Mouse (Mus musculus) hindbrain, embryonic 11.5 days (tissue): Measurements from ENCODE around the gene Lix1l. TPM values are rescaled to one million over a fixed set of nuclear protein-coding genes. Genes with fewer than 3 reads are reported as not detected.

Source experiments
- ATAC-seq: fragments of 200-750 bp; cut with Nextera tagmentation; 2 replicates; pipeline ENCODE4 v1.8.0; 2017; ENCODE audit warnings: mild to moderate bottlenecking, moderate TSS enrichment, moderate library complexity; ENCODE audit not compliant: low FRiP score
- DNase-seq: peaks from one replicate; pipeline ENCODE4 v3.0.0-alpha.2; 2015; ENCODE audit warnings: low spot score
- H3K27ac ChIP-seq: fragments of 300-500 bp; sonication (generic); 2 replicates; pipeline ENCODE4 v1.5.1; 2014; ENCODE audit warnings: mild to moderate bottlenecking, low read depth, low read length
- H3K27me3 ChIP-seq: fragments of 300-500 bp; sonication (generic); 2 replicates; pipeline ENCODE4 v1.6.1; 2014; ENCODE audit warnings: mild to moderate bottlenecking, low read length, moderate library complexity, mixed read lengths; ENCODE audit not compliant: control insufficient read depth, insufficient read depth
- H3K36me3 ChIP-seq: fragments of 300-500 bp; sonication (generic); 2 replicates; pipeline ENCODE4 v1.6.1; 2014; ENCODE audit warnings: mild to moderate bottlenecking, low read length, moderate library complexity, mixed read lengths; ENCODE audit not compliant: control insufficient read depth, insufficient read depth
- H3K4me1 ChIP-seq: fragments of 300-500 bp; sonication (generic); replicated peaks from 2 replicates; pipeline ENCODE4 v1.6.1; 2014; ENCODE audit warnings: low read length, mixed read lengths; ENCODE audit not compliant: control insufficient read depth, insufficient read depth
- H3K4me2 ChIP-seq: fragments of 300-500 bp; sonication (generic); replicated peaks from 2 replicates; pipeline ENCODE4 v1.6.1; 2014; ENCODE audit warnings: mild to moderate bottlenecking, low read depth, low read length
- H3K4me3 ChIP-seq: fragments of 300-500 bp; sonication (generic); 2 replicates; pipeline ENCODE4 v1.5.1; 2014; ENCODE audit warnings: low read depth, low read length
- H3K9ac ChIP-seq: fragments of 300-500 bp; sonication (generic); 2 replicates; pipeline ENCODE4 v1.6.1; 2014; ENCODE audit warnings: low read depth, low read length
- H3K9me3 ChIP-seq: fragments of 300-500 bp; sonication (generic); 2 replicates; pipeline ENCODE4 v1.6.1; 2016; ENCODE audit warnings: low read length; ENCODE audit not compliant: control insufficient read depth
- WGBS: fragments of 180-500 bp; shearing (Covaris S2); extraction: QIAGEN DNeasy Blood & Tissue Kit; methylation state at CpG from one replicate; pipeline ENCODE4 v1.1.7; 2014; 5-methylcytosine and 5-hydroxymethylcytosine counted together
- polyA plus RNA-seq: library from polyadenylated mRNA; unstranded; fragments of >200 nt; fragmentation: Nextera tagmentation; extraction: Ambion mirVana; gene quantifications from 2 replicates; pipeline ENCODE4 v1.2.1, GENCODE M21; 2014

Lix1l gene
- polyA plus RNA-seq, 1 experiment from 2014 or later, result 7.1 TPM

- 93% methylated on average over 4 of the region's 4 CpGs for WGBS
- Histone ChIP-seq H3K36me3 (peaks cover 3% of the 10 kb centered on the region; the same call in 1 of the 2 replicates), H3K4me1 (no peaks in the 10 kb centered on the region), H3K9me3 (no peaks in the 10 kb centered on the region), H3K4me3 (no peak overlapping the region), H3K4me2 (no peak overlapping the region), H3K27ac (no peak overlapping the region), H3K27me3 (no peaks in the 10 kb centered on the region), H3K9ac (no peak overlapping the region)
- DNase-seq (no peak), ATAC-seq (no peak)
Measured at GRCm38 (mm10) chr3:96623201-96623600, 22.3 kb downstream of the Lix1l start.

- H3K9me3 ChIP-seq, result no peaks in the 10 kb centered on the region
- peak within 1 kb of the TSS; percentile 79 for H3K9ac ChIP-seq
- H3K27me3 ChIP-seq, result no peaks in the 10 kb centered on the region
- H3K4me1 ChIP-seq, result no peaks in the 10 kb centered on the region; the same call in 1 of the 2 replicates
- H3K4me3 ChIP-seq, result peak within 1 kb of the TSS; percentile 73
- H3K27ac ChIP-seq, result peak within 1 kb of the TSS; percentile 56; the same call in 1 of the 2 replicates
- peak within 1 kb of the TSS; percentile 78 for H3K4me2 ChIP-seq
- peak; percentile 94 for ATAC-seq
- DNase-seq, result peak; percentile 98
- peaks cover 2% of the 10 kb centered on the region; the same call in 1 of the 2 replicates for H3K36me3 ChIP-seq
- WGBS, result under 1% methylated on average over 48 of the region's 48 CpGs
Measured at GRCm38 (mm10) chr3:96629729-96630600, 29.0 kb downstream of the Lix1l start, which contains the start of gene Rbm8a. Gene Rbm8a, plus strand, starts transcription at chr3:96629933.

- H3K36me3 ChIP-seq, result peaks cover 2% of the 10 kb centered on the region; the same call in 1 of the 2 replicates
Measured at GRCm38 (mm10) chr3:96632058-96632457, 31.1 kb downstream of the Lix1l start.

GRCm38 (mm10) chr3:96634015-96634414 lies 33.1 kb downstream of the Lix1l start:
- DNase-seq (no peak), ATAC-seq (no peak)
- Histone ChIP-seq H3K9ac (no peak overlapping the region), H3K4me1 (no peaks in the 10 kb centered on the region; the same call in 1 of the 2 replicates), H3K9me3 (no peaks in the 10 kb centered on the region), H3K36me3 (peaks cover 2% of the 10 kb centered on the region; the same call in 1 of the 2 replicates), H3K27ac (no peak overlapping the region), H3K27me3 (no peaks in the 10 kb centered on the region), H3K4me2 (no peak overlapping the region), H3K4me3 (no peak overlapping the region)
- 79% methylated on average over 1 of the region's 1 CpGs for WGBS

More at GRCm38 (mm10) chr3:96632058-96632457, 31.1 kb downstream of the Lix1l start:
- no peak overlapping the region for H3K27ac ChIP-seq
- no peak overlapping the region for H3K9ac ChIP-seq
- ATAC-seq, result no peak
- no peak overlapping the region for H3K4me2 ChIP-seq
- no peaks in the 10 kb centered on the region for H3K9me3 ChIP-seq
- DNase-seq, result no peak
- no peaks in the 10 kb centered on the region; the same call in 1 of the 2 replicates for H3K4me1 ChIP-seq
- H3K27me3 ChIP-seq, result no peaks in the 10 kb centered on the region
- H3K4me3 ChIP-seq, result no peak overlapping the region

- 2% methylated on average over 59 of the region's 60 CpGs for WGBS
- Histone ChIP-seq H3K4me3 (peak within 1 kb of the TSS; percentile 90), H3K4me2 (peak within 1 kb of the TSS; percentile 93), H3K27ac (peak within 1 kb of the TSS; percentile 80), H3K4me1 (no peaks in the 10 kb centered on the region; the same call in 1 of the 2 replicates), H3K36me3 (peaks cover 2% of the 10 kb centered on the region; the same call in 1 of the 2 replicates), H3K9me3 (no peaks in the 10 kb centered on the region), H3K9ac (peak within 1 kb of the TSS; percentile 98), H3K27me3 (no peaks in the 10 kb centered on the region)
- peak; percentile 88 for ATAC-seq
- DNase-seq, result peak; percentile 83
Measured at GRCm38 (mm10) chr3:96634928-96635879, 34.3 kb downstream of the Lix1l start, which contains the start of the genes Pex11b and Gm42957. Gene Pex11b, plus strand, starts transcription at chr3:96635376. Gene Gm42957, plus strand, starts transcription at chr3:96635474.

- WGBS, result 12% methylated on average over 15 of the region's 15 CpGs
- no peak for ATAC-seq
Measured at GRCm38 (mm10) chr3:96635906-96636305, 35.0 kb downstream of the Lix1l start.

GRCm38 (mm10) chr3:96636448-96636847 lies 35.5 kb downstream of the Lix1l start:
- DNase-seq, result no peak
- WGBS, result 68% methylated on average over 11 of the region's 11 CpGs
- Histone ChIP-seq H3K4me3 (peak overlapping the region; percentile 90; the same call in 1 of the 2 replicates), H3K4me2 (peak overlapping the region; percentile 93; the same call in 1 of the 2 replicates), H3K4me1 (no peaks in the 10 kb centered on the region; the same call in 1 of the 2 replicates), H3K27me3 (no peaks in the 10 kb centered on the region), H3K9ac (no peak overlapping the region), H3K9me3 (no peaks in the 10 kb centered on the region), H3K27ac (no peak overlapping the region), H3K36me3 (no peaks in the 10 kb centered on the region; the same call in 1 of the 2 replicates)
- ATAC-seq, result no peak

More at GRCm38 (mm10) chr3:96635906-96636305, 35.0 kb downstream of the Lix1l start:
- no peaks in the 10 kb centered on the region for H3K27me3 ChIP-seq
- H3K4me1 ChIP-seq, result no peaks in the 10 kb centered on the region; the same call in 1 of the 2 replicates
- peak overlapping the region; percentile 93 for H3K4me2 ChIP-seq
- DNase-seq, result no peak
- H3K4me3 ChIP-seq, result peak overlapping the region; percentile 90
- H3K36me3 ChIP-seq, result peaks cover under 1% of the 10 kb centered on the region; the same call in 1 of the 2 replicates
- H3K9ac ChIP-seq, result peak overlapping the region; percentile 98
- H3K27ac ChIP-seq, result peak overlapping the region; percentile 80
- H3K9me3 ChIP-seq, result no peaks in the 10 kb centered on the region

GRCm38 (mm10) chr3:96639219-96639618 lies 38.3 kb downstream of the Lix1l start:
- H3K9ac ChIP-seq, result no peak overlapping the region
- no peak for ATAC-seq

More at GRCm38 (mm10) chr3:96639219-96639618, 38.3 kb downstream of the Lix1l start:
- no peak overlapping the region for H3K27ac ChIP-seq
- H3K27me3 ChIP-seq, result no peaks in the 10 kb centered on the region
- H3K36me3 ChIP-seq, result no peaks in the 10 kb centered on the region
- no peak overlapping the region for H3K4me2 ChIP-seq
- no peak overlapping the region for H3K4me3 ChIP-seq
- DNase-seq, result peak; percentile 62
- 81% methylated on average over 1 of the region's 1 CpGs for WGBS
- no peaks in the 10 kb centered on the region; the same call in 1 of the 2 replicates for H3K4me1 ChIP-seq
- H3K9me3 ChIP-seq, result no peaks in the 10 kb centered on the region
